In genomic region chr1:173919279-173919678, GRCm38 (mm10) we compare ENCODE assay signal across 11 mouse cellular contexts. TPM values are rescaled to one million over a fixed set of nuclear protein-coding genes. Genes with fewer than 3 reads are reported as not detected.
"Had no signal": no experiment of that assay in that cellular context is flagged by ENCODE, and none has a peak within 500 bp of the region (broad histone marks: within the 10 kb centered on the region; RNA-seq: fewer than 3 reads in every experiment).

No protein-coding gene starts in this region.

RNA-seq across cellular contexts. Expression of gene Ifi211, which starts 6.4 kb away (rescaled TPM):
- total RNA-seq: hematopoietic stem cell, adult 5-6 weeks; hindbrain, postnatal 0 days; layer of hippocampus, adult 18-20 months; layer of hippocampus, adult 2 months; layer of hippocampus, postnatal 10 days; layer of hippocampus, postnatal 14 days; layer of hippocampus, postnatal 25 days; layer of hippocampus, postnatal 36 days; left cerebral cortex, adult 18-20 months had no signal

RNA-seq across cellular contexts. Expression of gene Ifi203, which starts 23.2 kb away (rescaled TPM):
- polyA plus RNA-seq: heart, embryonic 10.5 days; hindbrain, embryonic 10.5 days had no signal
